Mouse (Mus musculus) liver, adult 2 months (tissue): Measurements from ENCODE around the gene Commd4.

ENCODE experiments used
- CTCF ChIP-seq: fragments of 200-500 bp; IDR thresholded peaks from 2 replicates; pipeline ENCODE4 v1.5.1; 2011; ENCODE audit warnings: low read depth, low read length, control low read depth
- POLR2A ChIP-seq: fragments of 200-500 bp; IDR thresholded peaks from 2 replicates; pipeline ENCODE4 v1.6.1; 2011; ENCODE audit warnings: low read length, control low read depth; ENCODE audit not compliant: insufficient read depth; ENCODE audit errors: extremely low read depth

GRCm38 (mm10) chr9:57148144-57148878 lies 9.8 kb downstream of the Commd4 start, which contains the start of gene Neil1:
- TF ChIP-seq CTCF (no peak), POLR2A (peak; percentile 77)
